Mouse (Mus musculus) spleen, postnatal 0 days (tissue): ENCODE data around the gene Slc29a3. TPM values are rescaled to one million over a fixed set of nuclear protein-coding genes. Genes with fewer than 3 reads are reported as not detected.

Source experiments
- polyA plus RNA-seq: library from polyadenylated mRNA; unstranded; fragments of >200 nt; fragmentation: Nextera tagmentation; extraction: Ambion mirVana; gene quantifications from 2 replicates; pipeline ENCODE4 v1.2.1, GENCODE M21; 2015

The Slc29a3 gene
- polyA plus RNA-seq: 4.7 and 8.1 TPM in 2 replicates

GRCm38 (mm10) chr10:60752040-60753020, at the start of gene Slc29a3:
Gene Slc29a3 (minus strand): TSS chr10:60752794.

GRCm38 (mm10) chr10:60696390-60696789, 56.2 kb downstream of the Slc29a3 start, which contains the start of gene Cdh23:
Gene Cdh23 (minus strand): TSS chr10:60696490.

Other genes starting within 250 kb of the Slc29a3 start
- gene Cdh23, start 56.3 kb downstream of the Slc29a3 start, polyA plus RNA-seq: 1.7 and 1.8 TPM in 2 replicates
- 0.96 and 1.2 TPM in 2 replicates for gene Unc5b, start 78.8 kb upstream of the Slc29a3 start, polyA plus RNA-seq